In the genomic region with DNA sequence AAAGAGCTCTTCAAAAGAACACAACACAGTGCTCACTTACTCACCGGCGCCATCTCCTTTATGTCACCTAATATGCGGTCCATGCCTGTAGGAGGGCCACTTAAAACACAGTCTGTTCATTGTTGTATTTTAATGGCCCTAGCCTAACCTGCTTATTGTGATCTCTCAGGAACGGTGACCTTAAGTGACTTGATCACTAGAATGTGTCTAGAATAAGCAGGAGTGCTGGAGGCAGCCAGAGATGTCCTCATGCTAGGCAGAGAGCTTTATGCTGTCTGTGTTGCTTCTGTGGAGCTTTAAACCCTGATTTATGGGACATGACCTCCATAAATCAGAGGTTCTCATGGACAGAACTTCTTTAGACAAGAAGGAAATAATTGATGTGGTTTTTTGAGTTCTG, we compare ENCODE assay signal across 26 mouse cellular contexts.
DNase-seq lines count a peak whose midpoint lies in the region; ATAC-seq and TF ChIP-seq lines count a peak whose summit lies in the region.
"Had no signal": no experiment of that assay in that cellular context is flagged by ENCODE, and none has a peak within 500 bp of the region (broad histone marks: within the 10 kb centered on the region; RNA-seq: fewer than 3 reads in every experiment).

No protein-coding gene starts in this region.

- no peaks in the 10 kb centered on the region for H3K9me3 ChIP-seq in kidney, embryonic 16.5 days (ENCODE audit: low read length)
- H3K9me3 ChIP-seq: embryonic facial prominence, embryonic 12.5 days; embryonic facial prominence, embryonic 15.5 days; forebrain, embryonic 12.5 days; forebrain, embryonic 15.5 days; heart, embryonic 12.5 days; heart, embryonic 15.5 days; hindbrain, embryonic 10.5 days had no signal

- no peak overlapping the region for H3K4me3 ChIP-seq in kidney, embryonic 16.5 days (ENCODE audit: low read length)
- H3K4me3 ChIP-seq: embryonic facial prominence, embryonic 12.5 days; embryonic facial prominence, embryonic 15.5 days; forebrain, embryonic 12.5 days; forebrain, embryonic 15.5 days; heart, embryonic 12.5 days; heart, embryonic 15.5 days; hindbrain, embryonic 10.5 days had no signal

- DNase-seq in kidney, adult 9 months, result no peak
- no peak for DNase-seq in Patski (ENCODE audit: low read depth, low spot score)
- DNase-seq in gonadal fat pad, adult 2 months (ENCODE audit: low read depth), result peak; percentile 26
- DNase-seq in heart, adult 18-20 months, result no peak
- DNase-seq: adrenal gland, adult 2 months; adrenal gland, postnatal 14 days; cerebellum, adult 11 months; cerebellum, adult 2 months; cerebellum, adult 9-11 months; cerebellum, postnatal 25 days; gastrocnemius, postnatal 10 days; gastrocnemius, postnatal 36 days; heart, postnatal 10 days; heart, postnatal 36 days had no signal

- in situ Hi-C loops in Patski (cut with MboI; ENCODE audit: low pct_unique_long_range_greater_than_20kb), result no loop called here

- no peaks in the 10 kb centered on the region for H3K27me3 ChIP-seq in kidney, embryonic 16.5 days (ENCODE audit: insufficient read depth, low read length)
- no peaks in the 10 kb centered on the region for H3K27me3 ChIP-seq in Patski
- H3K27me3 ChIP-seq: embryonic facial prominence, embryonic 12.5 days; embryonic facial prominence, embryonic 15.5 days; forebrain, embryonic 12.5 days; forebrain, embryonic 15.5 days; heart, embryonic 12.5 days; heart, embryonic 15.5 days had no signal

- peak; percentile 67; the same call in 1 of the 2 replicates for ATAC-seq in kidney, embryonic 16.5 days (ENCODE audit: low FRiP score, low TSS enrichment)
- peak; percentile 57 for ATAC-seq in Patski
- ATAC-seq in erythroid progenitor cell, adult 5-6 weeks (replicated peaks; ENCODE audit: low FRiP score, poor library complexity, severe bottlenecking), result no peak
- ATAC-seq: forebrain, embryonic 15.5 days; hindbrain, postnatal 0 days; inflammation-experienced regulatory T-cells, adult 6 months had no signal

- CTCF ChIA-PET in Patski (lab: Charles Lee), result interaction anchor here (1.1 to 1.4 kb wide), 4 partner anchors 9 to 24 kb away, joined by 3 to 4 read pairs (median 3); no protein-coding TSS in a partner anchor

- POLR2A ChIA-PET in Patski (lab: Charles Lee), result no interaction called here

- H3K27ac ChIP-seq in kidney, embryonic 16.5 days (ENCODE audit: low read length), result no peak overlapping the region
- H3K27ac ChIP-seq: embryonic facial prominence, embryonic 12.5 days; embryonic facial prominence, embryonic 15.5 days; forebrain, embryonic 12.5 days; forebrain, embryonic 15.5 days; heart, embryonic 15.5 days; hindbrain, embryonic 10.5 days; hindbrain, embryonic 14.5 days; hindbrain, postnatal 0 days had no signal

- no peak overlapping the region for H3K9ac ChIP-seq in kidney, embryonic 16.5 days (replicated peaks; ENCODE audit: low read length)
- H3K9ac ChIP-seq: embryonic facial prominence, embryonic 12.5 days; embryonic facial prominence, embryonic 15.5 days; forebrain, embryonic 12.5 days; forebrain, embryonic 15.5 days; heart, embryonic 12.5 days; heart, embryonic 15.5 days; hindbrain, embryonic 14.5 days had no signal

- H3K4me1 ChIP-seq in kidney, embryonic 16.5 days (ENCODE audit: insufficient read depth, low read length), result peaks cover 12% of the 10 kb centered on the region; the same call in 1 of the 2 replicates
- H3K4me1 ChIP-seq: embryonic facial prominence, embryonic 12.5 days; embryonic facial prominence, embryonic 15.5 days; forebrain, embryonic 12.5 days; forebrain, embryonic 15.5 days; heart, embryonic 15.5 days; hindbrain, embryonic 10.5 days had no signal

- H3K36me3 ChIP-seq in kidney, embryonic 16.5 days (ENCODE audit: insufficient read depth, low read length), result peaks cover 3% of the 10 kb centered on the region; the same call in 1 of the 2 replicates
- H3K36me3 ChIP-seq: embryonic facial prominence, embryonic 12.5 days; embryonic facial prominence, embryonic 15.5 days; forebrain, embryonic 12.5 days; forebrain, embryonic 15.5 days; heart, embryonic 12.5 days; heart, embryonic 15.5 days; hindbrain, embryonic 10.5 days had no signal

- no peak overlapping the region for H3K4me2 ChIP-seq in kidney, embryonic 16.5 days (replicated peaks; ENCODE audit: low read depth, low read length)
- H3K4me2 ChIP-seq: embryonic facial prominence, embryonic 12.5 days; embryonic facial prominence, embryonic 15.5 days; forebrain, embryonic 12.5 days; forebrain, embryonic 15.5 days; heart, embryonic 12.5 days; heart, embryonic 15.5 days; hindbrain, embryonic 14.5 days had no signal

- no peak for TF ChIP-seq CTCF in Patski (IDR thresholded peaks at IDR 0.05)

- WGBS in kidney, embryonic 16.5 days, result 39% methylated on average over 4 of the region's 4 CpGs
